Mouse (Mus musculus): ENCODE results near the gene Krt12. TPM values are rescaled to one million over a fixed set of nuclear protein-coding genes. Genes with fewer than 3 reads are reported as not detected.

Gene Krt12
- polyA plus RNA-seq, 1 experiment = not detected

- Histone ChIP-seq H3K4me1 (ENCODE audit: control insufficient read depth, insufficient read depth, low read length) (no peaks in the 10 kb centered on the region), H3K4me3 (ENCODE audit: insufficient read depth, low read length) (no peak overlapping the region), H3K27ac (ENCODE audit: insufficient read depth, low read depth, low read length) (no peak overlapping the region)
- TF ChIP-seq POLR2A (IDR thresholded peaks at IDR 0.05; ENCODE audit: borderline replicate concordance, low read depth, low read length) (no peak), CTCF (IDR thresholded peaks at IDR 0.05; ENCODE audit: low read depth, low read length) (no peak)
Measured at GRCm38 (mm10) chr11:99406186-99406585, 15.9 kb downstream of the Krt12 start.

- TF ChIP-seq POLR2A (IDR thresholded peaks at IDR 0.05; ENCODE audit: borderline replicate concordance, low read depth, low read length) (no peak), CTCF (IDR thresholded peaks at IDR 0.05; ENCODE audit: low read depth, low read length) (no peak)
- H3K4me1 ChIP-seq (ENCODE audit: control insufficient read depth, insufficient read depth, low read length) = no peaks in the 10 kb centered on the region
Measured at GRCm38 (mm10) chr11:99399956-99400549, 22.0 kb downstream of the Krt12 start.

DNA sequence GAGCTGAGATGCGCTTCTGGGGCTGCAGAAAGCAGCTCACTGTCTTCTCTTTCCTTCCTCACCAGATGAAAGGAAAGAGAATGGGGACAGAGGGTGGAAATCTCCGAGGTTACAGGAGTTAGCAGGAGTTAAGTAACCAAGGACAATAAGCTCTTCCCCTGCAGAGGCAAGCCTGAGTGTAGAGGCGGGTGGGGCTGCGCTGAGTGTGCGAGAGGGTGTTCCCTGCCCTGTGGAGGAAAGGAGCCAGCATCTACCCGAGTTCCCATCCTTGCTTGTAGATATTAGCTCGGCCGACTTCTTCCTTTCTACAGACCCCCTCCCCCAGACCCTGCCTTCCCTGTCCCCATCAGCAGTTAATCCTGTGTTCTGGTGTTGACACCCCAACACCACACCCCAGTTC lies 23.2 kb downstream of the Krt12 start:
- H3K27ac ChIP-seq (ENCODE audit: insufficient read depth, low read depth, low read length) = no peak overlapping the region
- H3K4me1 ChIP-seq (ENCODE audit: control insufficient read depth, insufficient read depth, low read length) = no peaks in the 10 kb centered on the region
- no peak overlapping the region for H3K4me3 ChIP-seq (ENCODE audit: insufficient read depth, low read length)
- TF ChIP-seq POLR2A (IDR thresholded peaks at IDR 0.05; ENCODE audit: borderline replicate concordance, low read depth, low read length) = no peak
- no peak for TF ChIP-seq CTCF (IDR thresholded peaks at IDR 0.05; ENCODE audit: low read depth, low read length)

More at GRCm38 (mm10) chr11:99399956-99400549, 22.0 kb downstream of the Krt12 start:
- H3K27ac ChIP-seq (ENCODE audit: insufficient read depth, low read depth, low read length) = no peak overlapping the region
- no peak overlapping the region for H3K4me3 ChIP-seq (ENCODE audit: insufficient read depth, low read length)

GRCm38 (mm10) chr11:99398084-99398483 lies 24.0 kb downstream of the Krt12 start:
- Histone ChIP-seq H3K4me1 (ENCODE audit: control insufficient read depth, insufficient read depth, low read length) (no peaks in the 10 kb centered on the region), H3K4me3 (ENCODE audit: insufficient read depth, low read length) (no peak overlapping the region), H3K27ac (ENCODE audit: insufficient read depth, low read depth, low read length) (no peak overlapping the region)
- TF ChIP-seq CTCF (IDR thresholded peaks at IDR 0.05; ENCODE audit: low read depth, low read length) (no peak), POLR2A (IDR thresholded peaks at IDR 0.05; ENCODE audit: borderline replicate concordance, low read depth, low read length) (no peak)

DNA sequence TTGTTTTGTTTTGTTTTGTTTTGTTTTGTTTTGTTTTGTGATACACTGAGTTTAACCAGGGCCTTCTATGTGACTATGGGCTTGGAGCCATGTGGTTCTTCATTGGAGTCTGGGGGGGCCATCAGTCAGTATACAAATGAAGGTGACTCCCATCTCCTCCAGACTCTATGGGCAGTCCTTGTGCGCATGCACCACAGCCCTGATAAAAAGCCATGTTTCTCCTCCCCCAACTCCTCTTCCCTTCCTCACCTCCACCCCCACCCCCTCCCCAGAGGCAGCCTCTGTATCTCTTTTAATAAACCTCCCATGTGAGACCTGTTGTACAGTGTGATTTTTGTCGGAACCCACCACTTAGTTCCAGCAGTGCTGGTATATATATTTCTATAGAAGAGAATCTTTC lies 25.4 kb downstream of the Krt12 start:
- Histone ChIP-seq H3K4me1 (ENCODE audit: control insufficient read depth, insufficient read depth, low read length) (no peaks in the 10 kb centered on the region), H3K4me3 (ENCODE audit: insufficient read depth, low read length) (no peak overlapping the region), H3K27ac (ENCODE audit: insufficient read depth, low read depth, low read length) (no peak overlapping the region)
- no peak for TF ChIP-seq CTCF (IDR thresholded peaks at IDR 0.05; ENCODE audit: low read depth, low read length)
- TF ChIP-seq POLR2A (IDR thresholded peaks at IDR 0.05; ENCODE audit: borderline replicate concordance, low read depth, low read length) = no peak

GRCm38 (mm10) chr11:99396034-99396433 lies 26.0 kb downstream of the Krt12 start:
- TF ChIP-seq POLR2A (IDR thresholded peaks at IDR 0.05; ENCODE audit: borderline replicate concordance, low read depth, low read length) (no peak), CTCF (IDR thresholded peaks at IDR 0.05; ENCODE audit: low read depth, low read length) (no peak)
- no peak overlapping the region for H3K27ac ChIP-seq (ENCODE audit: insufficient read depth, low read depth, low read length)
- no peak overlapping the region for H3K4me3 ChIP-seq (ENCODE audit: insufficient read depth, low read length)
- no peaks in the 10 kb centered on the region for H3K4me1 ChIP-seq (ENCODE audit: control insufficient read depth, insufficient read depth, low read length)

- no peak overlapping the region for H3K4me3 ChIP-seq (ENCODE audit: insufficient read depth, low read length)
- H3K4me1 ChIP-seq (ENCODE audit: control insufficient read depth, insufficient read depth, low read length) = no peaks in the 10 kb centered on the region
- no peak for TF ChIP-seq POLR2A (IDR thresholded peaks at IDR 0.05; ENCODE audit: borderline replicate concordance, low read depth, low read length)
- no peak for TF ChIP-seq CTCF (IDR thresholded peaks at IDR 0.05; ENCODE audit: low read depth, low read length)
Measured at GRCm38 (mm10) chr11:99392492-99392891, 29.6 kb downstream of the Krt12 start.

DNA sequence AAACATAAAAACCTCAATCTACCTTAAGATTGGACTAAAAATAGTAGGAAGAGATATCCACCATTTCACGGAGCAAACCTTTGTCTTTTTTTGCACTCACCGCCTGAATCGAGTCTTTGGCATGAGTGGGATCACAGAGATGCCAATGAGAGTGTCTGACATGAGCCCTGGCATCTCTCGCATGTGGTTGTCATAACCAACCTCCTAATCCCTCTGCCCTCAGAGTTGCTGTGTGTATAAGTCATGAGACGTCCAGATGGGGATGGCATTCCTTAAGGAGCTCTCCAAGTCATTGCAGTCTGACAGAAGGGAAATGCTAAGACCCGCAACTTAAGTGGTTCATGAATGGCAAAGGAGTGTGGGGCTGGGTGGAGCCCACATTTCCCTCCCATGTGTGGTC lies 30.7 kb downstream of the Krt12 start:
- no peak overlapping the region for H3K4me3 ChIP-seq (ENCODE audit: insufficient read depth, low read length)
- no peak for TF ChIP-seq CTCF (IDR thresholded peaks at IDR 0.05; ENCODE audit: low read depth, low read length)
- no peak for TF ChIP-seq POLR2A (IDR thresholded peaks at IDR 0.05; ENCODE audit: borderline replicate concordance, low read depth, low read length)
- H3K27ac ChIP-seq (ENCODE audit: insufficient read depth, low read depth, low read length) = no peak overlapping the region
- H3K4me1 ChIP-seq (ENCODE audit: control insufficient read depth, insufficient read depth, low read length) = peaks cover 3% of the 10 kb centered on the region

More at GRCm38 (mm10) chr11:99392492-99392891, 29.6 kb downstream of the Krt12 start:
- no peak overlapping the region for H3K27ac ChIP-seq (ENCODE audit: insufficient read depth, low read depth, low read length)

DNA sequence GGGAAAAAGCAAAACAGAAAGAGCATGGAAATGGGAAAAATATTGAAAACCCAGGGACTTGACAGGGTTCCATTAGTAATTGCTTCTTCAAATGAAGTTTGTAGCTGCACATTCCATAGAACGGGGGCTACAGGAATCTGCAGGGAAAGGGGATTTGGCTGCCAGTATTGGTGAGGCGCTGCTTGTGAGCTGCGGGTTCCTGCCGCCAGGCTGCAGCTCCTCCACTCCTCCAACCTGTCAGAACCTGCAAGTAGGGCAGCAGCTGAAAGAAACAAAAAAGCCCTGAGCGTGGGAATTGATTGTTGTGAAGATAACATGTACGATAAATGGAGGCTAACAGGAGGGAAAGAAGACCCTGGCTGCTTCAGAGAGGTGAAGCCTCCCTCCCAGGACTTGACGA lies 31.2 kb downstream of the Krt12 start:
- Histone ChIP-seq H3K4me1 (ENCODE audit: control insufficient read depth, insufficient read depth, low read length) (peaks cover 3% of the 10 kb centered on the region), H3K4me3 (ENCODE audit: insufficient read depth, low read length) (no peak overlapping the region), H3K27ac (ENCODE audit: insufficient read depth, low read depth, low read length) (no peak overlapping the region)
- no peak for TF ChIP-seq POLR2A (IDR thresholded peaks at IDR 0.05; ENCODE audit: borderline replicate concordance, low read depth, low read length)
- no peak for TF ChIP-seq CTCF (IDR thresholded peaks at IDR 0.05; ENCODE audit: low read depth, low read length)

DNA sequence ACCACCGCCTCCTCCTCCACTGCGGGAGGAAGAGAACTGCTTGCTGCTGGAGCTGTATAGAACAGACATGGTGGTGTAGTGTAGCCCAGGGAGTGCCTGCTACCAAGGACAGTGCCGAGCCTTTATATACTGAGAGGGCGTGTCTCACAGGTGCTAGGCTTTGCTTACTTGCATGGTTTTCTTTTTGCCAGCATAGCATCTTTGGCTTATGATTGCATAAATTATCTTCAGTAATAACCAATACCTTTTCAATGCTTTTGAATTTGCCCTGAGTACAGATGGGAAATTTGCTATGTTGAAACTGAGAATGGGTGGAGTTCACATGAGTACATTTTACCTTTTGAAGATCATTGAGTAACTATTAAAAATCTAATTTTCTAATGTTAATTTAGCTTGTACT lies 32.8 kb downstream of the Krt12 start, which contains the start of gene Krt10:
TSS of gene Krt10 (minus strand) at position 101 of the 400 bp plus-strand sequence.
- TF ChIP-seq POLR2A (IDR thresholded peaks at IDR 0.05; ENCODE audit: borderline replicate concordance, low read depth, low read length) = no peak
- no peak for TF ChIP-seq CTCF (IDR thresholded peaks at IDR 0.05; ENCODE audit: low read depth, low read length)
- Histone ChIP-seq H3K27ac (ENCODE audit: insufficient read depth, low read depth, low read length) (no peak within 1 kb of the TSS), H3K4me3 (ENCODE audit: insufficient read depth, low read length) (no peak within 1 kb of the TSS)

More for the DNA sequence above, 32.8 kb downstream of the Krt12 start, which contains the start of gene Krt10:
- peaks cover 3% of the 10 kb centered on the region for H3K4me1 ChIP-seq (ENCODE audit: control insufficient read depth, insufficient read depth, low read length)

Data from bone marrow macrophage, adult 2 months (primary cell).